Mouse (Mus musculus): ENCODE data around the gene Camkmt. TPM values are rescaled to one million over a fixed set of nuclear protein-coding genes. Genes with fewer than 3 reads are reported as not detected.
A peak's percentile ranks its signal among the peaks of the same experiment; 100 is the strongest.

Camkmt gene
- total RNA-seq, 1 experiment: 7.1 TPM

GRCm38 (mm10) chr17:85282447-85282846 lies 192.1 kb downstream of the Camkmt start:
- in situ Hi-C loops (cut with MboI; ENCODE audit: low sequenced_read_pairs in 2 of 2, unreplicated experiment in 2 of 2): no loop called here
- Histone ChIP-seq H3K4me1 (ENCODE audit: control insufficient read depth in 2 of 2, insufficient read depth in 2 of 2, low read length in 2 of 2, poor library complexity in 1 of 2) (no peaks in the 10 kb centered on the region), H3K9ac (ENCODE audit: insufficient read depth, low read depth, low read length, poor library complexity, severe bottlenecking) (no peak overlapping the region), H3K4me3 (ENCODE audit: insufficient read depth in 1 of 2, low read depth in 1 of 2, low read length in 2 of 2, poor library complexity in 1 of 2, severe bottlenecking in 1 of 2) (no peak overlapping the region), H3K9me3 (ENCODE audit: control insufficient read depth, insufficient read depth, low read depth, low read length) (no peaks in the 10 kb centered on the region), H3K36me3 (ENCODE audit: control insufficient read depth, insufficient read depth, low read length, poor library complexity, severe bottlenecking) (no peaks in the 10 kb centered on the region), H3K27ac (ENCODE audit: insufficient read depth, low read depth, low read length, poor library complexity, severe bottlenecking) (no peak overlapping the region)
- TF ChIP-seq HCFC1 (IDR thresholded peaks at IDR 0.05; ENCODE audit: borderline replicate concordance, insufficient read depth, low read length): no peak
- no peak for TF ChIP-seq ZC3H11A (IDR thresholded peaks at IDR 0.05; ENCODE audit: borderline replicate concordance, low read depth, low read length)
- TF ChIP-seq ZNF384 (IDR thresholded peaks at IDR 0.05; ENCODE audit: low read depth, low read length): no peak
- no peak for TF ChIP-seq CHD2 (IDR thresholded peaks at IDR 0.05; ENCODE audit: low read depth, low read length)
- no peak for TF ChIP-seq MAFK (IDR thresholded peaks at IDR 0.05; ENCODE audit: insufficient read depth, low read depth, low read length)
- no peak for DNase-seq (ENCODE audit: low read depth, low spot score)

- no peak overlapping the region for H3K4me3 ChIP-seq (ENCODE audit: insufficient read depth in 1 of 2, low read depth in 1 of 2, low read length in 2 of 2, poor library complexity in 1 of 2, severe bottlenecking in 1 of 2)
- H3K27ac ChIP-seq (ENCODE audit: insufficient read depth, low read depth, low read length, poor library complexity, severe bottlenecking): no peak overlapping the region
- no peaks in the 10 kb centered on the region for H3K9me3 ChIP-seq (ENCODE audit: control insufficient read depth, insufficient read depth, low read depth, low read length)
- H3K9ac ChIP-seq (ENCODE audit: insufficient read depth, low read depth, low read length, poor library complexity, severe bottlenecking): no peak overlapping the region
- no peak for TF ChIP-seq HCFC1 (IDR thresholded peaks at IDR 0.05; ENCODE audit: borderline replicate concordance, insufficient read depth, low read length)
- peak; percentile 56; the same call in 1 of the 2 replicates for TF ChIP-seq ZC3H11A (IDR thresholded peaks at IDR 0.05; ENCODE audit: borderline replicate concordance, low read depth, low read length)
- H3K36me3 ChIP-seq (ENCODE audit: control insufficient read depth, insufficient read depth, low read length, poor library complexity, severe bottlenecking): no peaks in the 10 kb centered on the region
- H3K4me1 ChIP-seq (ENCODE audit: control insufficient read depth in 2 of 2, insufficient read depth in 2 of 2, low read length in 2 of 2, poor library complexity in 1 of 2): no peaks in the 10 kb centered on the region
- no peak for DNase-seq (ENCODE audit: low read depth, low spot score)
- in situ Hi-C loops (cut with MboI; ENCODE audit: low sequenced_read_pairs in 2 of 2, unreplicated experiment in 2 of 2): no loop called here
Observed at GRCm38 (mm10) chr17:85291154-85291553, 200.8 kb downstream of the Camkmt start.

GRCm38 (mm10) chr17:85291601-85292000 lies 201.2 kb downstream of the Camkmt start:
- in situ Hi-C loops (cut with MboI; ENCODE audit: low sequenced_read_pairs in 2 of 2, unreplicated experiment in 2 of 2): no loop called here

GRCm38 (mm10) chr17:85292276-85292675 lies 201.9 kb downstream of the Camkmt start:
- DNase-seq (ENCODE audit: low read depth, low spot score): no peak
- in situ Hi-C loops (cut with MboI; ENCODE audit: low sequenced_read_pairs in 2 of 2, unreplicated experiment in 2 of 2): no loop called here
- no peak overlapping the region for H3K9ac ChIP-seq (ENCODE audit: insufficient read depth, low read depth, low read length, poor library complexity, severe bottlenecking)
- no peaks in the 10 kb centered on the region for H3K36me3 ChIP-seq (ENCODE audit: control insufficient read depth, insufficient read depth, low read length, poor library complexity, severe bottlenecking)
- no peak overlapping the region for H3K27ac ChIP-seq (ENCODE audit: insufficient read depth, low read depth, low read length, poor library complexity, severe bottlenecking)
- no peaks in the 10 kb centered on the region for H3K9me3 ChIP-seq (ENCODE audit: control insufficient read depth, insufficient read depth, low read depth, low read length)
- H3K4me1 ChIP-seq (ENCODE audit: control insufficient read depth in 2 of 2, insufficient read depth in 2 of 2, low read length in 2 of 2, poor library complexity in 1 of 2): no peaks in the 10 kb centered on the region
- H3K4me3 ChIP-seq (ENCODE audit: insufficient read depth in 1 of 2, low read depth in 1 of 2, low read length in 2 of 2, poor library complexity in 1 of 2, severe bottlenecking in 1 of 2): no peak overlapping the region
- no peak for TF ChIP-seq MAFK (IDR thresholded peaks at IDR 0.05; ENCODE audit: insufficient read depth, low read depth, low read length)
- no peak for TF ChIP-seq CHD2 (IDR thresholded peaks at IDR 0.05; ENCODE audit: low read depth, low read length)
- TF ChIP-seq ZC3H11A (IDR thresholded peaks at IDR 0.05; ENCODE audit: borderline replicate concordance, low read depth, low read length): no peak

More at GRCm38 (mm10) chr17:85291601-85292000, 201.2 kb downstream of the Camkmt start:
- Histone ChIP-seq H3K36me3 (ENCODE audit: control insufficient read depth, insufficient read depth, low read length, poor library complexity, severe bottlenecking) (no peaks in the 10 kb centered on the region), H3K9me3 (ENCODE audit: control insufficient read depth, insufficient read depth, low read depth, low read length) (no peaks in the 10 kb centered on the region), H3K4me3 (ENCODE audit: insufficient read depth in 1 of 2, low read depth in 1 of 2, low read length in 2 of 2, poor library complexity in 1 of 2, severe bottlenecking in 1 of 2) (no peak overlapping the region), H3K4me1 (ENCODE audit: control insufficient read depth in 2 of 2, insufficient read depth in 2 of 2, low read length in 2 of 2, poor library complexity in 1 of 2) (no peaks in the 10 kb centered on the region), H3K9ac (ENCODE audit: insufficient read depth, low read depth, low read length, poor library complexity, severe bottlenecking) (no peak overlapping the region), H3K27ac (ENCODE audit: insufficient read depth, low read depth, low read length, poor library complexity, severe bottlenecking) (no peak overlapping the region)
- no peak for DNase-seq (ENCODE audit: low read depth, low spot score)
- TF ChIP-seq ZNF384 (IDR thresholded peaks at IDR 0.05; ENCODE audit: low read depth, low read length) (no peak), HCFC1 (IDR thresholded peaks at IDR 0.05; ENCODE audit: borderline replicate concordance, insufficient read depth, low read length) (no peak), MAFK (IDR thresholded peaks at IDR 0.05; ENCODE audit: insufficient read depth, low read depth, low read length) (no peak), CHD2 (IDR thresholded peaks at IDR 0.05; ENCODE audit: low read depth, low read length) (no peak), ZC3H11A (IDR thresholded peaks at IDR 0.05; ENCODE audit: borderline replicate concordance, low read depth, low read length) (no peak)

GRCm38 (mm10) chr17:85303686-85304085 lies 213.3 kb downstream of the Camkmt start:
- Histone ChIP-seq H3K36me3 (ENCODE audit: control insufficient read depth, insufficient read depth, low read length, poor library complexity, severe bottlenecking) (no peaks in the 10 kb centered on the region), H3K9ac (ENCODE audit: insufficient read depth, low read depth, low read length, poor library complexity, severe bottlenecking) (no peak overlapping the region), H3K27ac (ENCODE audit: insufficient read depth, low read depth, low read length, poor library complexity, severe bottlenecking) (no peak overlapping the region), H3K9me3 (ENCODE audit: control insufficient read depth, insufficient read depth, low read depth, low read length) (no peaks in the 10 kb centered on the region), H3K4me3 (ENCODE audit: insufficient read depth in 1 of 2, low read depth in 1 of 2, low read length in 2 of 2, poor library complexity in 1 of 2, severe bottlenecking in 1 of 2) (no peak overlapping the region), H3K4me1 (ENCODE audit: control insufficient read depth in 2 of 2, insufficient read depth in 2 of 2, low read length in 2 of 2, poor library complexity in 1 of 2) (no peaks in the 10 kb centered on the region)
- TF ChIP-seq MAFK (IDR thresholded peaks at IDR 0.05; ENCODE audit: insufficient read depth, low read depth, low read length) (no peak), HCFC1 (IDR thresholded peaks at IDR 0.05; ENCODE audit: borderline replicate concordance, insufficient read depth, low read length) (no peak), ZC3H11A (IDR thresholded peaks at IDR 0.05; ENCODE audit: borderline replicate concordance, low read depth, low read length) (no peak), CHD2 (IDR thresholded peaks at IDR 0.05; ENCODE audit: low read depth, low read length) (no peak), ZNF384 (IDR thresholded peaks at IDR 0.05; ENCODE audit: low read depth, low read length) (no peak)
- in situ Hi-C loops (cut with MboI; ENCODE audit: low sequenced_read_pairs in 2 of 2, unreplicated experiment in 2 of 2): no loop called here
- DNase-seq (ENCODE audit: low read depth, low spot score): no peak

Data from ES-E14 (cell line).